Mouse (Mus musculus) E14TG2a.4 (cell line): Measurements from ENCODE around the gene Tmem101.

Source experiments
- CTCF ChIP-seq: conservative IDR thresholded peaks from 2 replicates; pipeline ENCODE4 v1.5.1; 2014; ENCODE audit warnings: low read length
- POU5F1 ChIP-seq: IDR thresholded peaks from 2 replicates; pipeline ENCODE4 v1.6.1; 2014; ENCODE audit warnings: low read length, borderline replicate concordance

DNA sequence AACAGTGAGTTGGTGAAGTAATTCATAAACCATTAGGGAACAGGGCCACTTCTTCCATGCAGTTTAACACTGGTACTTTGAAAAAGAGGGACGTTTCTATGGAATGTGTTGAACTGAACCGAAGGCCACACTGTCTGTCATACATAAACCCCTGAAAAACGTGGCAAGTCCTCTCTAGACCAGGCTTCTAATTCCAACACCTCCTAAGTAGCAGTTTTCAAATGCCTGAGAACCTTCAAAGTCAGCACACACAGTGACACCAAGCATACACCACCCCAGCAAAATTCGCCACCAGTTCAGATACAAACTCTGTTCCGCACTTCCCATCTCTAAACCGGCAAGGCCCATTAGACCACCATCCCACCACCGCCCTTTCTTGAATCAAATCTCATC is 28.0 kb upstream of the Tmem101 start:
- TF ChIP-seq CTCF, result no peak
- no peak for TF ChIP-seq POU5F1
